8 mouse cellular contexts compared by ENCODE assay signal in the genomic region with DNA sequence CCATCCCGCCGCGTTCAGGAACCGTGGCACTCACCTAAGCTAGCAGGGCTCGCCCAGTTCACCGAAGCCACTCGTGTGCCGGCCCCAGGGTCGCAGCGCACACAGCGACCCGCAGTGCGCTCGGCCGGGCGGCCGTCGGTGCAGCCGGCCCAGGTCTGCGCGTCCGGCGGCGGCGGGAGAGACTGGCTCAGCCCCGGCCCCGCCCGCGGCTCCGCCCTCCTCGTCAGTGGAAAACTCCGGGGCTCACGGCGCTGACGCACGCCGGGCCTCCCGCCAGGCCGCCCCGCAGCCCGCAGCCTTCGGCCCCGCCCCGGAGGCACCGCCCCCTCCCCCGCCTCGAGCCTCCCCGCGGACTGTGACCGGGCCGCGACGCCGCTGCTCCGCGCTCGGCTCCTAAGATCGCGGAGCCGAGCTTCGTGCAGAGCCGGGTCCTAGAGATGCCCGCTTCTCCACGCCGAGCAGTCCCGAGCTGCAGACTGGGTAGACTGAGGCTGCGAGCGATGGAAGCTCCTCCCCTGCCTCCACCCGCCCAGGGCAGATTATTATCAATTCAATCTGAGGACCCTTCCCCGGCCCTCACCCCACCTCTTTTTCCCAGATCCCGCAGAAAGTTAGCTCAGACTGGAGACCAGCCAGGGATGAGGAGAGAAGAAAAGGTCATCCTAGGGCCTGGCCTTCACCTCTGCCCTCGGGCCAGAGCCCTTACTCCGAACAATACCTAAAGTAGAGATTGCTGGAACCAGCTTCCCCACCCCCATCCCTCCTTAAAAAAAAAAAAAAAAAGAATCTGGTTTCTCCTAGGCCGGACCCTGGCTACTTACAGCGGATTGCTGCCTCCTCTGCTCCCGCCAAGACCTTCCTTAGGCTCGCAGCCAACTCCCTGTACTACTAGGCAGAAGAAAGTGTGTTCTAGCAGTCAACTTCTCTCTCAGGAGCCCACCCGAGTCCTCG. TPM values are rescaled to one million over a fixed set of nuclear protein-coding genes. Genes with fewer than 3 reads are reported as not detected.
DNase-seq lines count a peak whose midpoint lies in the region; ATAC-seq and TF ChIP-seq lines count a peak whose summit lies in the region.

No protein-coding gene starts in this region.

- peak; percentile 90 for DNase-seq in embryonic facial prominence, embryonic 14.5 days (ENCODE audit: low spot score)
- DNase-seq in liver, embryonic 14.5 days (ENCODE audit: low read depth in 3 of 3, low spot score in 3 of 3): peak; percentile 55 to 64 (median 59)
- peak; percentile 79 for DNase-seq in neural tube, embryonic 10.5 days (ENCODE audit: extremely low spot score, low spot score)

- H3K9me3 ChIP-seq in embryonic facial prominence, embryonic 14.5 days (ENCODE audit: control insufficient read depth, low read length): no peaks in the 10 kb centered on the region
- H3K9me3 ChIP-seq in heart, embryonic 11.5 days (replicated peaks; ENCODE audit: control insufficient read depth, low read length): no peaks in the 10 kb centered on the region
- H3K9me3 ChIP-seq in kidney, embryonic 15.5 days (replicated peaks): no peaks in the 10 kb centered on the region
- H3K9me3 ChIP-seq in liver, embryonic 14.5 days (ENCODE audit: control insufficient read depth, low read length): no peaks in the 10 kb centered on the region
- H3K9me3 ChIP-seq in stomach, embryonic 14.5 days (ENCODE audit: control insufficient read depth, low read depth, low read length): no peaks in the 10 kb centered on the region

- no peaks in the 10 kb centered on the region for H3K27me3 ChIP-seq in C2C12 (ENCODE audit: control insufficient read depth, insufficient read depth, insufficient read length)
- H3K27me3 ChIP-seq in embryonic facial prominence, embryonic 14.5 days (replicated peaks; ENCODE audit: control insufficient read depth, insufficient read depth, low read length): no peaks in the 10 kb centered on the region
- H3K27me3 ChIP-seq in heart, embryonic 11.5 days (ENCODE audit: control insufficient read depth, insufficient read depth, low read length): no peaks in the 10 kb centered on the region
- H3K27me3 ChIP-seq in kidney, embryonic 15.5 days: no peaks in the 10 kb centered on the region
- H3K27me3 ChIP-seq in liver, embryonic 14.5 days (ENCODE audit: control insufficient read depth, insufficient read depth, low read length): peaks cover 15% of the 10 kb centered on the region
- no peaks in the 10 kb centered on the region for H3K27me3 ChIP-seq in stomach, embryonic 14.5 days (ENCODE audit: control insufficient read depth, insufficient read depth, low read length)

- H3K79me2 ChIP-seq in C2C12 (ENCODE audit: control insufficient read depth, insufficient read depth): peaks cover 38% of the 10 kb centered on the region

- peaks cover 9% of the 10 kb centered on the region for H3K4me1 ChIP-seq in bone marrow, adult 2 months (ENCODE audit: control insufficient read depth, insufficient read depth, low read length)
- H3K4me1 ChIP-seq in embryonic facial prominence, embryonic 14.5 days (ENCODE audit: control insufficient read depth, insufficient read depth, low read length): peaks cover 45% of the 10 kb centered on the region
- peaks cover 50% of the 10 kb centered on the region for H3K4me1 ChIP-seq in heart, embryonic 11.5 days (ENCODE audit: control insufficient read depth, insufficient read depth, low read length)
- H3K4me1 ChIP-seq in kidney, embryonic 15.5 days: peaks cover 61% of the 10 kb centered on the region
- H3K4me1 ChIP-seq in liver, embryonic 14.5 days (replicated peaks; ENCODE audit: control insufficient read depth in 2 of 2, insufficient read depth in 2 of 2, low read length in 1 of 2): peaks cover 0 to 28% of the 10 kb centered on the region in 2 experiments; a peak in 3 of 4 replicates
- H3K4me1 ChIP-seq in stomach, embryonic 14.5 days (ENCODE audit: control insufficient read depth, insufficient read depth, low read length): peaks cover 36% of the 10 kb centered on the region

- TF ChIP-seq CTCF in C2C12 (IDR thresholded peaks at IDR 0.05; ENCODE audit: control insufficient read depth, insufficient read depth, insufficient read length): no peak
- TF ChIP-seq CTCF in bone marrow, adult 2 months (IDR thresholded peaks at IDR 0.05; ENCODE audit: control insufficient read depth, insufficient read depth, low read length): no peak
- no peak for TF ChIP-seq CTCF in liver, embryonic 14.5 days (IDR thresholded peaks at IDR 0.05; ENCODE audit: low read depth)

- peak overlapping the region; percentile 91 for H3ac ChIP-seq in C2C12 (ENCODE audit: control insufficient read depth, insufficient read length, low read depth)

- H3K79me3 ChIP-seq in C2C12 (ENCODE audit: low read depth): peaks cover 27% of the 10 kb centered on the region

- peak overlapping the region; percentile 56 for H3K4me3 ChIP-seq in C2C12 (ENCODE audit: insufficient read depth, poor library complexity, severe bottlenecking)
- H3K4me3 ChIP-seq in bone marrow, adult 2 months (replicated peaks; ENCODE audit: control insufficient read depth, low read depth, low read length): peak overlapping the region; percentile 88
- peak overlapping the region; percentile 71 for H3K4me3 ChIP-seq in embryonic facial prominence, embryonic 14.5 days (ENCODE audit: low read depth, low read length)
- peak overlapping the region; percentile 75 for H3K4me3 ChIP-seq in heart, embryonic 11.5 days (ENCODE audit: low read depth, low read length)
- H3K4me3 ChIP-seq in kidney, embryonic 15.5 days (replicated peaks): peak overlapping the region; percentile 71
- H3K4me3 ChIP-seq in liver, embryonic 14.5 days (ENCODE audit: insufficient read depth in 1 of 2, low read depth in 2 of 2, low read length in 2 of 2): peak overlapping the region; percentile 49 to 56
- H3K4me3 ChIP-seq in stomach, embryonic 14.5 days (ENCODE audit: low read depth, low read length): peak overlapping the region; percentile 68

- peak overlapping the region; percentile 95 for H3K4me2 ChIP-seq in embryonic facial prominence, embryonic 14.5 days (ENCODE audit: low read depth, low read length)
- H3K4me2 ChIP-seq in heart, embryonic 11.5 days: peak overlapping the region; percentile 95
- H3K4me2 ChIP-seq in kidney, embryonic 15.5 days: peak overlapping the region; percentile 97
- H3K4me2 ChIP-seq in liver, embryonic 14.5 days (ENCODE audit: low read depth): peak overlapping the region; percentile 63
- peak overlapping the region; percentile 95 for H3K4me2 ChIP-seq in stomach, embryonic 14.5 days (replicated peaks; ENCODE audit: low read depth, low read length)

- H3K36me3 ChIP-seq in C2C12 (ENCODE audit: control insufficient read depth, insufficient read depth): no peaks in the 10 kb centered on the region
- H3K36me3 ChIP-seq in embryonic facial prominence, embryonic 14.5 days (ENCODE audit: control insufficient read depth, insufficient read depth, low read length): no peaks in the 10 kb centered on the region
- no peaks in the 10 kb centered on the region for H3K36me3 ChIP-seq in heart, embryonic 11.5 days (ENCODE audit: control insufficient read depth, insufficient read depth, low read length)
- no peaks in the 10 kb centered on the region for H3K36me3 ChIP-seq in kidney, embryonic 15.5 days
- no peaks in the 10 kb centered on the region for H3K36me3 ChIP-seq in liver, embryonic 14.5 days (replicated peaks; ENCODE audit: control insufficient read depth, insufficient read depth, low read depth)
- H3K36me3 ChIP-seq in stomach, embryonic 14.5 days (ENCODE audit: control insufficient read depth, insufficient read depth, low read length): no peaks in the 10 kb centered on the region

- peak; percentile 83 for ATAC-seq in embryonic facial prominence, embryonic 14.5 days (ENCODE audit: low read depth)
- peak; percentile 83 for ATAC-seq in heart, embryonic 11.5 days (replicated peaks; ENCODE audit: insufficient number of reproducible peaks, low FRiP score, low TSS enrichment)
- peak; percentile 80 for ATAC-seq in kidney, embryonic 15.5 days (replicated peaks; ENCODE audit: low FRiP score)
- ATAC-seq in liver, embryonic 14.5 days (ENCODE audit: insufficient read depth): peak; percentile 80
- ATAC-seq in stomach, embryonic 14.5 days (ENCODE audit: insufficient number of reproducible peaks, insufficient read depth, low FRiP score, low read depth): peak; percentile 77

- WGBS in bone marrow, adult 2 months: 3% methylated on average over 75 of the region's 79 CpGs
- WGBS in embryonic facial prominence, embryonic 14.5 days: under 1% methylated on average over 39 of the region's 79 CpGs
- 1% methylated on average over 66 of the region's 79 CpGs for WGBS in heart, embryonic 11.5 days (ENCODE audit: insufficient replicate concordance)
- WGBS in kidney, embryonic 15.5 days: 1% methylated on average over 54 of the region's 79 CpGs
- WGBS in liver, embryonic 14.5 days (ENCODE audit: insufficient replicate concordance): 2% methylated on average over 79 of the region's 79 CpGs
- WGBS in stomach, embryonic 14.5 days: 2% methylated on average over 73 of the region's 79 CpGs

- TF ChIP-seq EP300 in liver, embryonic 14.5 days (IDR thresholded peaks at IDR 0.05; ENCODE audit: low read depth): no peak

- H3K27ac ChIP-seq in bone marrow, adult 2 months (ENCODE audit: control insufficient read depth, insufficient read depth, low read depth, low read length, poor library complexity): peak overlapping the region; percentile 96
- peak overlapping the region; percentile 66 for H3K27ac ChIP-seq in embryonic facial prominence, embryonic 14.5 days (replicated peaks; ENCODE audit: low read depth, low read length)
- peak overlapping the region; percentile 98 for H3K27ac ChIP-seq in heart, embryonic 11.5 days (ENCODE audit: low read depth, low read length)
- H3K27ac ChIP-seq in kidney, embryonic 15.5 days: peak overlapping the region; percentile 97
- H3K27ac ChIP-seq in liver, embryonic 14.5 days: no peak overlapping the region
- peak overlapping the region; percentile 79 for H3K27ac ChIP-seq in stomach, embryonic 14.5 days (ENCODE audit: low read length)

- peak overlapping the region; percentile 80 for H3K9ac ChIP-seq in embryonic facial prominence, embryonic 14.5 days (ENCODE audit: low read depth, low read length)
- peak overlapping the region; percentile 84 for H3K9ac ChIP-seq in heart, embryonic 11.5 days (ENCODE audit: low read depth, low read length)
- H3K9ac ChIP-seq in kidney, embryonic 15.5 days: peak overlapping the region; percentile 67
- peak overlapping the region; percentile 46 for H3K9ac ChIP-seq in liver, embryonic 14.5 days (replicated peaks)
- H3K9ac ChIP-seq in stomach, embryonic 14.5 days (replicated peaks; ENCODE audit: low read depth, low read length): peak overlapping the region; percentile 70

- peak; percentile 81; the same call in 1 of the 2 replicates for TF ChIP-seq POLR2A in bone marrow, adult 2 months (IDR thresholded peaks at IDR 0.05; ENCODE audit: borderline replicate concordance, control insufficient read depth, low read depth, low read length)

RNA-seq across cellular contexts. Expression of a gene that starts 0.6 kb away (rescaled TPM):
- polyA plus RNA-seq in C2C12 (2012; fragmentation: generic; extraction: Trizol): 21.2 TPM
- polyA plus RNA-seq in bone marrow, adult 2 months (2011; ENCODE audit: insufficient read depth, insufficient read length, low replicate concordance, missing spikeins): 6.4 and 19.5 TPM in 2 replicates
- polyA plus RNA-seq in embryonic facial prominence, embryonic 14.5 days (2014; fragmentation: Nextera tagmentation; extraction: Ambion mirVana): 1.7 and 2.4 TPM in 2 replicates
- 3.3 and 4.2 TPM in 2 replicates for polyA plus RNA-seq in heart, embryonic 11.5 days (2014; fragmentation: Nextera tagmentation; extraction: Ambion mirVana)
- 5.6 and 7.1 TPM in 2 replicates for polyA plus RNA-seq in kidney, embryonic 15.5 days (2015; fragmentation: Nextera tagmentation; extraction: Ambion mirVana)
- 2.1 and 2.2 TPM in 2 replicates for polyA plus RNA-seq in liver, embryonic 14.5 days (2012; rRNA removed)
- polyA plus RNA-seq in liver, embryonic 14.5 days (2014; fragmentation: Nextera tagmentation; extraction: Ambion mirVana): 0.38 and 0.44 TPM in 2 replicates
- polyA plus RNA-seq in stomach, embryonic 14.5 days (2014; fragmentation: Nextera tagmentation; extraction: Ambion mirVana): 2.5 and 3.2 TPM in 2 replicates

RNA-seq across cellular contexts. Expression of a gene that starts 39.5 kb away (rescaled TPM):
- polyA plus RNA-seq in C2C12 (2012; fragmentation: generic; extraction: Trizol): 3.5 TPM
- polyA plus RNA-seq in bone marrow, adult 2 months (2011; ENCODE audit: insufficient read depth, insufficient read length, low replicate concordance, missing spikeins): not detected in 2 replicates
- polyA plus RNA-seq in embryonic facial prominence, embryonic 14.5 days (2014; fragmentation: Nextera tagmentation; extraction: Ambion mirVana): 4.9 and 8.0 TPM in 2 replicates
- 38.2 and 64.5 TPM in 2 replicates for polyA plus RNA-seq in heart, embryonic 11.5 days (2014; fragmentation: Nextera tagmentation; extraction: Ambion mirVana)
- polyA plus RNA-seq in kidney, embryonic 15.5 days (2015; fragmentation: Nextera tagmentation; extraction: Ambion mirVana): 0.38 and 0.41 TPM in 2 replicates
- not detected in 2 replicates for polyA plus RNA-seq in liver, embryonic 14.5 days (2012; rRNA removed)
- polyA plus RNA-seq in liver, embryonic 14.5 days (2014; fragmentation: Nextera tagmentation; extraction: Ambion mirVana): not detected in 2 replicates
- polyA plus RNA-seq in stomach, embryonic 14.5 days (2014; fragmentation: Nextera tagmentation; extraction: Ambion mirVana): 0.07 and 0.08 TPM in 2 replicates

RNA-seq across cellular contexts. Expression of a gene that starts 46.5 kb away (rescaled TPM):
- 0.06 TPM for polyA plus RNA-seq in C2C12 (2012; fragmentation: generic; extraction: Trizol)
- polyA plus RNA-seq in bone marrow, adult 2 months (2011; ENCODE audit: insufficient read depth, insufficient read length, low replicate concordance, missing spikeins): 1.5 and 5.0 TPM in 2 replicates
- 0.52 and 0.72 TPM in 2 replicates for polyA plus RNA-seq in embryonic facial prominence, embryonic 14.5 days (2014; fragmentation: Nextera tagmentation; extraction: Ambion mirVana)
- polyA plus RNA-seq in heart, embryonic 11.5 days (2014; fragmentation: Nextera tagmentation; extraction: Ambion mirVana): 0.23 and 0.37 TPM in 2 replicates
- 0.26 and 0.29 TPM in 2 replicates for polyA plus RNA-seq in kidney, embryonic 15.5 days (2015; fragmentation: Nextera tagmentation; extraction: Ambion mirVana)
- 0.22 and 0.28 TPM in 2 replicates for polyA plus RNA-seq in liver, embryonic 14.5 days (2012; rRNA removed)
- polyA plus RNA-seq in liver, embryonic 14.5 days (2014; fragmentation: Nextera tagmentation; extraction: Ambion mirVana): 0.11 and 0.25 TPM in 2 replicates
- 0.09 TPM in 1 of 2 replicates, not detected in the other for polyA plus RNA-seq in stomach, embryonic 14.5 days (2014; fragmentation: Nextera tagmentation; extraction: Ambion mirVana)

RNA-seq across cellular contexts. Expression of a gene that starts 46.5 kb away (rescaled TPM):
- 11.0 TPM for polyA plus RNA-seq in C2C12 (2012; fragmentation: generic; extraction: Trizol)
- polyA plus RNA-seq in bone marrow, adult 2 months (2011; ENCODE audit: insufficient read depth, insufficient read length, low replicate concordance, missing spikeins): 2.7 and 4.6 TPM in 2 replicates
- polyA plus RNA-seq in embryonic facial prominence, embryonic 14.5 days (2014; fragmentation: Nextera tagmentation; extraction: Ambion mirVana): 29.9 and 32.4 TPM in 2 replicates
- polyA plus RNA-seq in heart, embryonic 11.5 days (2014; fragmentation: Nextera tagmentation; extraction: Ambion mirVana): 18.0 and 20.3 TPM in 2 replicates
- polyA plus RNA-seq in kidney, embryonic 15.5 days (2015; fragmentation: Nextera tagmentation; extraction: Ambion mirVana): 27.7 and 29.7 TPM in 2 replicates
- 6.1 and 6.3 TPM in 2 replicates for polyA plus RNA-seq in liver, embryonic 14.5 days (2012; rRNA removed)
- 9.1 and 9.4 TPM in 2 replicates for polyA plus RNA-seq in liver, embryonic 14.5 days (2014; fragmentation: Nextera tagmentation; extraction: Ambion mirVana)
- polyA plus RNA-seq in stomach, embryonic 14.5 days (2014; fragmentation: Nextera tagmentation; extraction: Ambion mirVana): 20.9 and 29.5 TPM in 2 replicates
